Mouse (Mus musculus): ENCODE data around the gene 1700025C18Rik.

DNA sequence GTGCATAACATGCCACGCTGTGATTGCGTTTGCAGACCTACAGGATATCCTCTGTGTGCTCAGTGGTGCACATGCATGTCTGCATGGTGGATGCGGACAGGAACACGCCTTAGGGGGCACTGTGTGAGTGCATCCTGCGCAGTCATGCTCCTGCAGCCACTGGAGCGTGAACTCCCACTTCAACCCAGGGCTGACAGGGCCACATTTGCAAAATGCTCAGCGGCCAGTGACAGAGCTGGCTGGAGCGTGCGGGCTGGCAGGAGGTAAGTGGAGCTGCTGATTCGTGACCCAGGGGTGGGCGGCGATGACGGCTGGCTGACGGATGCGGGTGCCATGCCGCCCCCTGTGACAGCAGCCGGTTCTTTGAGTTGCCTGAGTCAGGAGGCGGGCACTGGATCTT, 16.0 kb upstream of the 1700025C18Rik start:
- no peak for TF ChIP-seq CTCF (IDR thresholded peaks at IDR 0.05; ENCODE audit: control insufficient read depth, insufficient read depth, insufficient replicate concordance, low read depth, low read length)
- no peak for TF ChIP-seq POLR2A (IDR thresholded peaks at IDR 0.05; ENCODE audit: control insufficient read depth, low read depth, low read length)

Measured in testis, adult 2 months (tissue).